Mouse (Mus musculus): ENCODE data around the gene Stra6. TPM values are rescaled to one million over a fixed set of nuclear protein-coding genes. Genes with fewer than 3 reads are reported as not detected.
A peak's percentile ranks its signal among the peaks of the same experiment; 100 is the strongest.

Gene Stra6
- total RNA-seq, 2 experiments from 2014 or later: 1.2 to 2.1 TPM

GRCm38 (mm10) chr9:58133893-58134884, 70.6 kb downstream of the Stra6 start:
- no peak for DNase-seq

GRCm38 (mm10) chr9:58134906-58135305, 71.3 kb downstream of the Stra6 start:
- no peak for DNase-seq

- peak; percentile 27 to 28 for DNase-seq
Observed at GRCm38 (mm10) chr9:58135921-58136321, 72.3 kb downstream of the Stra6 start.

GRCm38 (mm10) chr9:58139947-58140346, 76.4 kb downstream of the Stra6 start:
- DNase-seq: peak; percentile 33 to 43

- DNase-seq: no peak
Observed at GRCm38 (mm10) chr9:58143419-58143818, 79.8 kb downstream of the Stra6 start.

GRCm38 (mm10) chr9:58144664-58145063, 81.1 kb downstream of the Stra6 start:
- DNase-seq: no peak

- DNase-seq: no peak
Observed at GRCm38 (mm10) chr9:58145417-58145816, 81.8 kb downstream of the Stra6 start.

GRCm38 (mm10) chr9:58148806-58149205, 85.2 kb downstream of the Stra6 start:
- peak in 1 of 2 experiments; percentile 54 for DNase-seq

GRCm38 (mm10) chr9:58150733-58151361, 87.3 kb downstream of the Stra6 start:
- DNase-seq: peak in 1 of 2 experiments; percentile 39

GRCm38 (mm10) chr9:58153095-58153494, 89.5 kb downstream of the Stra6 start:
- no peak for DNase-seq

GRCm38 (mm10) chr9:58155366-58155765, 91.8 kb downstream of the Stra6 start:
- peak; percentile 23 to 32 for DNase-seq

- DNase-seq: no peak
Observed at GRCm38 (mm10) chr9:58156819-58157560, 93.4 kb downstream of the Stra6 start.

- no peak for DNase-seq
Observed at GRCm38 (mm10) chr9:58157838-58158237, 94.2 kb downstream of the Stra6 start.

GRCm38 (mm10) chr9:58158541-58159311, 95.1 kb downstream of the Stra6 start:
- no peak for DNase-seq

GRCm38 (mm10) chr9:58159855-58160254, 96.3 kb downstream of the Stra6 start:
- no peak for DNase-seq

- DNase-seq: no peak
Observed at GRCm38 (mm10) chr9:58160315-58160714, 96.7 kb downstream of the Stra6 start.

- no peak for DNase-seq
Observed at GRCm38 (mm10) chr9:58162173-58162572, 98.6 kb downstream of the Stra6 start.

GRCm38 (mm10) chr9:58163146-58163545, 99.6 kb downstream of the Stra6 start:
- DNase-seq: peak; percentile 71

GRCm38 (mm10) chr9:58165779-58166178, 102.2 kb downstream of the Stra6 start:
- no peak for DNase-seq

- no peak for DNase-seq
Observed at GRCm38 (mm10) chr9:58168880-58169279, 105.3 kb downstream of the Stra6 start.

- no peak for DNase-seq
Observed at GRCm38 (mm10) chr9:58169426-58169825, 105.8 kb downstream of the Stra6 start.

GRCm38 (mm10) chr9:58172863-58173262, 109.3 kb downstream of the Stra6 start:
- no peak for DNase-seq

Measured in adrenal gland, postnatal 36 days (tissue).